Mouse (Mus musculus): ENCODE measurements around the gene Golga2.

Gene Golga2

DNA sequence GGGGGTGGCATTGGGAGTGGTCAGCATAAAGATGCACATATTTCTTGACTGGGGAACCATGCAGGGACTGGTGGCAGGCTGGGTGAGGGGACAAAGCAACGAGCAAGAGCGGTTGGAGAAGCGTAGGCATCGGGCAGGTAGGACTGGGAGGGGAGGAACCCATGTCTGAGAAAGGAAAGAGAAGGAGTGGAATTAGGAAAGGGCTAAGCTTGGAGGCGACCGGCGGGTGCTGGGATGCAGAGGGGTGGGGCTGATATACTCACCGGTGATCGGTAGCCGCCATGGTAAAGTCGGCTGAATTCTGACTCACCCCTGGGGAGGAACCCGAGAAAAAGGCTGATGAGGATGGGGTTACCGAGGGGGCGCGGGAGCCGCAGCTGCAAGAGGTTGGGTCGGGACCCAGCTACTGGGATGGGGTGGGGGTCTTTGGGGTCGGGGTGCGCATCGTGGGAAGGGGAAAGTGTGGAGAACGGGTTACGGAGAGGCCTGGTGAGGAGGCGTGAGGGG, at the start of gene Golga2:
Golga2 (plus strand) TSS at position 51 of the 507 bp plus-strand sequence.
- no peak for DNase-seq (ENCODE audit: extremely low spot score, low spot score)

DNA sequence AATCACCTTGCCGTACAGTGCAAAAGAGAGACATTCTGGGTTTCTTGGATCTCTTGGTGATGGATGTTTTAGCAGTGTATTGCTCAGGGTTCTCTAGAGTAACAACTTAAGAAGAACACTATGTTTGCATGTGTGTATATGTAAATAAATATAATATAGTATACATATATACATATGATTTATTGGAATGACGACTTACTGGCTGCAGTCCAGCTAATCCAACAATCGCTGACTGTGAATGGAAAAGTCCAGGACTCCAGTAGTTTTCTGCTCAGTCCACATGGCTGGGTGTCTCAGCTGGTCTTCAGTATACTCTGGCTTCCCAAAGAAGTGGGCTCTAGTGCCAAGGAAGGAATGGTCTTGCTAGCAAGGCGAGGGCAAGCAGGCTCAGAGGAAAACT, 49.6 kb upstream of the Golga2 start:
- no peak for DNase-seq (ENCODE audit: extremely low spot score, low spot score)

DNA sequence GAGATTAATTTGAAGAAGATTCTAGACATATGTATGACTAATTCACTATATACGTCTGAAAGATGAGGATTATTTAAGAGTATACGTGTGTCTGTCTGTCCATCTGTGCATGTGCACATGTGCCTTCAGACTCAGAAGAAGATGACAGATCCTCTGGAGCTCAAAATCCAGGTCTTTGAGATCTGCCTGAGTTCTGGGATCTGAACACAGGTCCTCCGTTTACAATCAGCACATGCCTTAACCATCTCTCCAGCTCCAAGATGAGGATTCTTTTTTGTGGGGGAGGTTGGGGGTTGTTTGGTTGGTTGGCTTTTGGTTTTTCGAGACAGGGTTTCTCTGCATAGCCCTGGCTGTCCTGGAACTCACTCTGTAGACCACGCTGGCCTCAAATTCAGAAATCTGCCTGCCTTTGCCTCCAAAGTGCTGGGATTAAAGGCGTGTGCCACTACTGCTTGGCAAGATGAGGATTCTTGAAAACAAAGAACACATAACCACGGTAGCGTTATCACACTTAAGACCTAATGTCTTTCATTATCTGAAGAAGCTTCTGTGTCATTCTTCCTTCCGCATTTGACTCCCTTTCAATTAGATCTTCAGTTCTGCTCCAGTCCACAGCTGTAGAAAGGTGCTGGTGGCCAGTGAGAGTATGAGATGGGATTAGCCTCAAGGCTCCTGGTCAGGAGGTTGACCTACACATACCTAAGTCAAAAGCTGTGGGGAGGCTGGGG, 48.3 kb upstream of the Golga2 start:
- no peak for DNase-seq (ENCODE audit: extremely low spot score, low spot score)

DNA sequence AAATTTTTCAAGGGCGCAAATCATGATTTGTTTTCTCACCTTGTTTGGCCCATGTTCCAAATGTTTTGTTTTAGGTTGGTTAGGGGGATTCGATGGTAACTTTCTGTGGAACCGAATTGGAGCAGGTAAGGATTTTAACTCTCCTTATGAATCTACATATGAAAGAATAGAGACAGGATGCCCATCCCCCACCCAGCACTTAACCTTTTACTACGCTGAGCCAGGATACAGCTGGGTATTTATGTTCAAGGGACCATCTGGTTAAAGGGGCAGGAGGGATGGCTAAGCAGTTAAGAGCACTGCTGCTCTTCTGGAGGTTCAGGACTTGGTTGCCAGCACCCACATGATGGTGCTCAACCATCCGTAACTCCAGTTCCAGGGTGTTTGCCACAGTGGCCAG, 46.6 kb upstream of the Golga2 start:
- no peak for DNase-seq (ENCODE audit: extremely low spot score, low spot score)

DNA sequence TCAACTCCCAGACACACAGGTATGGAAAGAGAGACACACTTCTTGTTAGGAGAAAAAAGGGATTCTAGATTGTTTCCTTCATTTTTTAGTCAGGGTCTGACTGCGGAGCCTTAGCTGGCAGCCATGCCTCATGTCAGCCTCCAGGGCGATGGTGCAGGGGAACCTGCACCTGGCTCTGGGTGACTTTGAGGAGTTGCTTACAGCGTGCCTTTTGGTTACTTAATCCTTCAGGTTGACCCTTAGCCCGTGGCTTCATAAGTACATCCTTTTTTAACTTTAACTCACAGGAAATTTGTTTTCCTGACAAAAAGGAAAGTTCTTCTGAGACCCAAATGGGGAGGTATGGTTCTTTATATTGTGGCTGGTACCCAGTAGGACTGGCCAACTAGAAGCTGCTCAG, 44.2 kb upstream of the Golga2 start:
- DNase-seq (ENCODE audit: extremely low spot score, low spot score): no peak

DNA sequence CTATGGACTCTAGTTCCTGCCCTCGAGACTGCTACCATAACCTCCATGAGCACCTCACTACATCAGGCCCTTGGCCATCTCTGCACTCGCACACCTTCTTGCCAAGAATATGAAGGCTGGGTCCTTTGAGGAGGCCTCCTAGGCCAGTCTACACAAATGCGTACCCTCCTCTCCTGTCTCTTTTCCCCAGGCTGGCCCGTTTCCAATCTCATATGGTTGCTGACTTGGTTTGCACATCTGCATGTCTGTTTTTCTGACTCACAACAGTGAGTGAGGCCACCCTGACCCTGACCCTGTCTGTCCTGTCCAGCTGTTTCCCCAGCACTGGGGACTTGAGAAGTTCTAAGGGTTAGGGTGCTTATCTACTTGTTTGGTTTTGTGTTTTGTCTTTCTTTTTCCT, 40.4 kb upstream of the Golga2 start:
- no peak for DNase-seq (ENCODE audit: extremely low spot score, low spot score)

DNA sequence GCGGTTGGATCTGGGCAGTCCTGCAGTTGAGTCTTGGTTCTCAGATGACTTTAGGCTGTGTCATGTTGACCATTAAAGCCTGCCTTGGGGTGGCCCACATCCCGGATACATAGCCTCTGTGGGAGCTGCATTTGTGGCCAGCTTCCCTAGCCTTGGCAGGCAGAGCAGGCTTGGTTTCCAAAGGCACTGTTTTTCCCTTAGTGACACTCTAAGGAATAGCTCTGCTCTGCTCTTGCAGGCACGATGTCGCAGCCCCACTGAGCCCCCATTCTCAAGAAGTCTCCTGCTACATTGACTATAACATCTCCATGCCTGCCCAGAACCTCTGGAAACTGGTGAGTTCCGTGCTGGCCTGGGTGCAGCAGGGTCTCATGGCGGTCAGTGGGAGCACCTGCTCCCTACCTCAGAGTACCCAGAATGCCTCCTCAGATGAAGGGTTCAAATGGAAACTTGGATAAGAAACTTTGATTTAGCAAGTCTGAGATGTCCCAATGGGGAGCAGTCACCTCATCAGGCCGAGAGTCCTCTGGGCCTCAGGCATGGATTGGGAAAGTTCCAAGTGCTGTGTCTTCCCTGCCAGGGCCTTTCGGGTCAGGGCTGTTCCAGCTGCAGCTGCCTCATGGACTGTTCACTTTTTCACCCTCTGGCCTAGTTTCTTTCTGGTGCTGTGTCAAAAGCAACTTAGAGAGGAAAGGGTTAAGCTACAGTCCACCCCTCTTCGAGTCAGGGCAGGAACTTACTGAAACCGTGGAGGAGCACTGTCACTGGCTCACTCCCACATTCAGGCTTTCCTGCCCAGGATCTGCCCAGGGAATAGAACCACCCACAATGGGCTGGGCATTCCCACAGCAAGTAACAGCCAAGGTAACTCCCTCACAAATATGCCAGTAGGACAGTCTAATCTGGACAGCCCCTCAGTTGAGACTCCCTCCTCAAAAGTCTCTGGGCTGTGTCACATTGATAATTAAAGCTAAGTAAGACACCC, 38.5 kb upstream of the Golga2 start:
- DNase-seq (ENCODE audit: extremely low spot score, low spot score): no peak

DNA sequence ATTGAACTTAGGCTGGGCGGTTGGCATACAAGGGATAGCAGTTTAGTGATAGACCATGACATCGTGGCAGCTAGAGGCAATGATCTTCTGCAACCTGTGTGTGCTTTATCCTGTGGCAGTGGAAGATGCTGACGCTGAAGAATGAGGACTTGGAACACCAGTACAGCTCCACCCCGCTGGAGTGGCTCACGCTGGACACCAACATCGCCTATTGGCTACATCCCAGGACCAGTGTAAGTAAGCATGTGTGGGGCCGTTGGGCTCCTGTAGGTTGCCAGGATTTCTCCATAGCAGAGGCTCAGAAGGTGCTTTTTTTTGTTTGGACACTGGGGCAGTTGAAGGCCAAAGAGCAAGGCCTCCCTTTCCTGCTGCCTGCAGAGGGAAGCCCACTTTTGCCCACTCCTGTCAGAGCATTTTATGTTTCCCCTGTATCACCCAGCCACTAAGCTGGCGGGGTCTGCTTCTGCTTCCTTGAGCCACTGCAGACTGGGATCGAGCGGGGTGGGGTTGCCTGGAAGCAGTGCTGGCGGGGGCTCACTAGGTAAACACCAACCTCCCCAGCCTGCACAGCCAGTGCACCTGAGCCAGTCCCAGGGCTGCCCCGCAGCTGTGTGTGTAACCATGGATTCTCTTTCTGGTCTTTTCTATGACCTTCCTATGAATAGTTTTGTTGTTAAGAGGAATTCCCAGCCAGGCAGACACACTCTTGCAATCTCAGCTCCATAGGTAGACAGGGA, 35.2 kb upstream of the Golga2 start:
- no peak for DNase-seq (ENCODE audit: extremely low spot score, low spot score)

DNA sequence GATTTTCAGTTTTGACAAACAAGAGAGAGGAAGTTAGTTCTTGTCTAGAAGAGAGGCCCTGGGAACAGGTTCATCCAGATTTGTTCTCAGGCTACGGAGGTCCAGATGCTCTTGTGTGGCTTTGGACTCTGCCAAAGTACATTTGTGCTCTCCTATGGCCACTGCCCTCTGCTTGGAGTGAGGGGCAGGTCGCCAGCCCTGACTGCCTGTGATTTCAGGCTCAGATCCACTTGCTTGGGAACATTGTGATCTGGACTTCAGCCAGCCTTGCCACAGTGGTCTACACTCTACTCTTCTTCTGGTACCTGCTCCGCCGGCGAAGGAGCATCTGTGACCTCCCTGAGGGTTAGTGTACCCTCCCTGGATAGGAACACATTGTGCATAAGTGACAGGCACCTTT, 34.5 kb upstream of the Golga2 start:
- DNase-seq (ENCODE audit: extremely low spot score, low spot score): no peak

DNA sequence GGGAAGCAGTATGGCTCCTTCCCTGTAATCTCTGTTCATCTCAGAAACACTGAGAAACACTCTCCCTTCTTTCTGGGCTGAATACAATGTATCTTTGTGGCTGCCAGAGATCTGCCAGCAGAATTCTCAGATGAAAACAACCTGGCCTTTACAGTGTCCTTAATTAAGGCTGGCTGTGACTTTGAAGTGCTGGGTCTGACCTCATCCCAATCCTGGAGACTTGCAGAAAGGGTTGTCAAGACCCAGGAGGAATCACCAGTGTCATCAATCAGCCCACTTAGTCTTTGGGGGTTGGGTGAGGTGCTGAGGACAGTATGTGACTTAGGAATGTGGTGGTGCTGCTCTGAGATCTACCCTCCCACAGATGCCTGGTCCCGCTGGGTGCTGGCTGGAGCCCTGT, 33.8 kb upstream of the Golga2 start:
- no peak for DNase-seq (ENCODE audit: extremely low spot score, low spot score)

DNA sequence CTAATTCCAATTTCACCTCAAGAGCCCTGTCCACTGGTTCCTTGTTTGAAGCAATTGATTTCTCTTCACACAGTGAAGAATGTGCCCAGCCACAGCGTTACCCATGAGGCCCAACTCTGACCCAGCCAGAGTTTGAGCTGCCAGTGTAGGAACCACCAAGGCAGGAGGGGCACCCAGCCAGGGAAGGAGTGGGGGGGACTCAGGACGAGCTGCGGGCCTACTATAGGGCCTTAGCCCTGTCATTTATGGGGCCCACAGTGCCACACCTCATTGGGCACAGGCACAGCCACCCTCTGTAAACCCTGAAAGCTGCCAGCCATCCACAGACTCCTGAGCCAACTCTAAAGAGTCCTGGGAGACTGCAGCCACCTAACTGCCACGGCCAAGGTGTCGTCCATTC, 32.6 kb upstream of the Golga2 start:
- no peak for DNase-seq (ENCODE audit: extremely low spot score, low spot score)

DNA sequence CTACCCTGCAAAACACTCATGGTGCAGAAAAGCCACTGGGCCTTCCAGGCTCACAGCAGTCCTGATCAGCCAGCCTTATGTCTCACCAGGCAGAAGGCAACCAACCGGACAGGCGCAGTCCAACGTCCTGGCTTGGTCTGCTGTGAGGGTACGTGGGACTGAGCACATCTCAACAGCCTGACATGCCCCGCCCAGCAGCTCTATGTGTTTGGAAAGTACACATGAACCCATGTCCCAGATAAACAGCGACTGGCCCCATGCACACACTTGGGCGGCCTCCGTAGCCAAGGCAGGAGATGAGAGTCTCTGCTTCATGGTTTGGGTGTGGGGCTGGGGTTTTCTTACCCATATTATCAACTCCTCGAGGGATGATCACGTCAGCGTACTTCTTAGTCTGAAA, 30.9 kb upstream of the Golga2 start:
- DNase-seq (ENCODE audit: extremely low spot score, low spot score): no peak

DNA sequence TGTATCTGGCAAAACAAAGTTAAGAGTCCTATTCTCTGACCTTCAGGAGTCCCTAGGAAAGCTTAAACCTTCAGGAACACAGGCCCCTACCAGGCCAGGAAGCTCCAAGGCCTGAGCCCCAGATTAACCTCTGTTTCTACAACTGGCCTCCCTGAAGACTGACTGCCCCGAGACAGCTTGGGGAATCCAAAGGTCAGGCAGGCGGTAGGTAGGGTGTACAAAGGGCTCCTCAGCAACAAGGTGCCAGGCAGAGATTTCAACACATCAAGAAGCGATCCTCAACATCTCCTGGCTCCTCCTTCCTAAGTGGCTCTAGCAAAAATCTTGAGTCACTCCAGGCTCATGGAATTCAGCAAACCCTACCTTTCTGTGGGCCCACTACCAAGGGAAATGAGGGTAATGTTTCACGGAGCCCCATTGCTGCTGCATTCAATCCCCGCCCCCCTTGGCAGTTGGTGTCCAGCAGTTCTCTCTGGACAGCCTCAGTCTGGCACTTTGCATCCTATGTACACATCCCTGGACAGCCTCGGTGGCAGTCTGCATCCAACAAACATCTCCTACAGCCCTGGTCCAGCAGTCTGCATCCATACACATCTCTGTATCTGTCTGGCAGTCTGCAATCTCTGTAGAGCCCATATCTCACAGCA, 28.2 kb upstream of the Golga2 start:
- DNase-seq (ENCODE audit: extremely low spot score, low spot score): peak; percentile 20

DNA sequence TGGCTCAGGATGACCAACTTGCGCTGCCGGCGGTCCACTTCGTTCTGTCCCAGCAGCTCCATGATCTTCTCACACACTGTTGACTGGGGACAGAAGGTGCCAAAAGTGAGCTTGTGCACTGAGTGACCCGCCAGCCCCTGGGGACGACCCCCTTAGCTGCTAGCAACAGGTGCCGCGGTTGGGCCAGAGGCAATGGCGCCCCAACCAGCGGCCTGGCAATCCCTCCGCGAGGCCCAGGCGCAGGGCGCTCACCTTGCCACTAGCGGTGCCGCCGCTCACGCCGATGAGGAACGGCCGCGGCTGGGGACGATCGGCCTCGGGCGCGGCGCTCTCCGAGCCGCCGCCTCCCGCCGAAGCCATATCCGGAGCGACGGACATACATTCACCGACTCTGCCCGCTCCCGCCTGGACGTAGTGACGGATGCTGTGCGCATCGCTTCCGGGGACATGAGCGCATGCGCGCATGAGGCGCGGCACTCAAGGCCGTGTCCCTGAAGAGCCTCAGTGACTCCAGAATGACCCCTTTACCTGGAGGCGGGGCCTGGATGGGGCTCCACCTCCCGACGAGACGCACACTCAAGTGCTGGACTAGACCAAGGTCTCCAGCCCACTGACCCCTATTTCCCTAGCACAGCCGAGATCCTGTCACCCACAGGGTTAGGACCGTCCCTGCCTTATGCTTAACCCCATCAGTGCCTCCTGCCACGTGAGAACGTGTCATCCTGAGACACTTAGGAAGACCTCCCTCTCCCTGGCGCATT, 27.3 kb upstream of the Golga2 start, which contains the start of gene Uck1:
Uck1 (minus strand) TSS at position 503 of the 761 bp plus-strand sequence.
- DNase-seq (ENCODE audit: extremely low spot score, low spot score): peak; percentile 87

DNA sequence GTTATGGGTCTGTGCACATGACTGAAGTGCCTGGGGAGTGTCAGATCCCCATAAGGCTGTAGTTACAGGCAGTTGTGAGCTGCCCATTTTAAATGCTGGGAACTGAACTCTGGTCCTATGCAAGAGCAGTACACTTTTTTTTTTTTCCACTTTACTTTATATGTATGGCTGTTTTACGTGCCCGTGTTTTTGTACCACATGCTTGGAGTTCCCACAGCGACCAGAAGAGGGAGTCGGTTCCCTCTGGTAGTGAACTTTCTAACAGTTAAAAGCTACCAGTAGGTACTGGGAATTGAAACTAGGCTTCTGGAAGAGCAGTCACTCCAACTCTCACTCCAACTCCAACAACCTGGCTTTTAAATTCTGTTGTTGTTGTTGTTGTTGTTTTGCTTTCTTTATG, 26.5 kb upstream of the Golga2 start:
- DNase-seq (ENCODE audit: extremely low spot score, low spot score): peak; percentile 22

DNA sequence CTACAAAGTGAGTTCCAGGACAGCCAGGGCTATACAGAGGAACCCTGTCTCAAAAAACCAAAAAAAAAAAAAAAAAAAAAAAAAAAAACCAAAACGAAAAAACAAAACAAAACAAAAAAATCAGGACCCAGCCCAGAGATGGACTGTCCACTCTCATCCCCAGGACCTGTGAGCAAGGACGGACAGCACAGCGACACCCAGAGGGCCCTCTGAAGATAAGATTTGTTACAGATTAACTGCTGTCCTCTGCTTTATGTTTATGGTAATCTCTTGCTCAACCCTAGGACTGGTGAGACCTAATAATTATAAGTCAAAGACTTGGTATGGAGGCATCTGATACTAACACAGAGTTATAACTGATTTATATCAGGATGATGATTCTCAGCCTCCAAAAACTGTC, 11.4 kb upstream of the Golga2 start:
- DNase-seq (ENCODE audit: extremely low spot score, low spot score): no peak

DNA sequence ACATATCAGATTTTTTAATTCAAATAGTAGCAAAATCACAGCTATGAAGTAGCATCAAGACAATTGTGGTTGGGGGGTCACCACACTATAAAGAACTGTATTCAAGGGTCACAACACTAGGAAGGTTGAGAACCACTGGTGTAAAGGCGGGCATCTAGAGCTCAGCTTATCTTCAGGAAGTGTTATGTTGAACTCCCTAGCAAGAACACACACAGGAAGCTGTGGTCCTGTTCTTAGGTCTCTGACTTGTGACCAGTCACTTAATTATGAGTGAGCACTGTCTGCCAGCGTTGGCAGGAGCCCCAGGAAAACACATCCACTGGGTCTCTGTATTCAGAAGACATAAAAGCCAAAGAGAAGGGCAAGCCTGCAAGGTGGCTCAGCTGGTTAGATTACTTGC, 4.9 kb upstream of the Golga2 start:
- no peak for DNase-seq (ENCODE audit: extremely low spot score, low spot score)

DNA sequence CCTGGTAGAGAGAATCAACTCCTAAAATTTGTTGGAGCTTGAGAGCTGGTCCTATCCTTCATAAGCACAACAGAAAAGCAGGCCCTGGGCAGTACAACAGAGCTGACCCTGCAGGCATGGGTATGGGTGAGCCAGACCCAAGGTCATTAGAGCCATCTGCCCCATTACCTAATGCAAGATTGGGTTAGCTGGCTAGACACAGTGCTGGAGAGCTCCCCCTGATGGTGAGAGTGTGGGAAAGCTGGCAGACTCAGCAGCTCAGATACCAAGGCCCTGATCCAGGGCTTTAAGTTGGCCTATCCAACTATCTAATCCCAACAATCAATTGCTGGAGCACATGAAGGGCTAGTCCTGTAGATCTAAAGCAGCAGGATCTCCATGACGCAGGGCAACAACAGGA, 4.5 kb upstream of the Golga2 start:
- DNase-seq (ENCODE audit: extremely low spot score, low spot score): no peak

DNA sequence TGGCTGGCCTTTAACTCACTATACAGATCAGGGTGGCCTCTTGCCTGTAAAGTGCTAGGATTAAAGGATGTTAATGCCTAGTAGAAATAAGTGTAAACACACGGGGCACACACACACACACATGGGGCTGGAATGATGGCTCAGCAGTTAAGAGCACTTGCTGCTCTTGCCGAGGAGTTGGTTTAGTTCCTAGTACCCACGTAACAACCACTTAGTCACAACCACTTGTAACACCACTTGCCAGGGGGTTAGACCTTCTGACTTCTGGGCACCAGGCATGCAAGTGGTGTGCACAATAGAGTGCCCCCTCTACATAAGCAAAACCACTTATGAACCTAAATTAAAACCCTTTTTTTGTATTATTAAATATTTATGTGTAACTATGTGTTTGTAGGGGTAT, 3.2 kb upstream of the Golga2 start:
- DNase-seq (ENCODE audit: extremely low spot score, low spot score): no peak

DNA sequence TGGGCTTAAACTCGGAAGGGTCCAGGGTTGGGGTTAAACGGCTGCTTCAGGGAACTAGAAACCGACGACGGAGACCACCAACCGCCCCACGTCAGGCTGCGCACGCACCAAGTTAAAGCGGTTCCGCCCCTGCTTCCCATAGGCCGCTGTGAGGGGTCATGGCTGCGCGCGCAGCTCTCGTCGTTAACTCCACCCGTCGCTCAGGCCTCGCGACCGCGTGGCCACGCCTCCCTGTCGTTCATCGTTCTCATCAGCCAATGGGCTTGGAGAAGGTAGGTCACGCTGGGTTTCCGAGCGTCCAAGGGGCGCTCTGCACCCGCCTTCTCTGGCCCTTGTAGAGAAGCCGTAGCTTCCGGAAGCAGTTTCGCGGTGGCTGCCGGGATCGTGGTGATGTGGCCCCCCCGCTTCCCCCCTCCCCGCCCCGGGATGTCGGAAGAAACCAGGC, 761 bp downstream of the Golga2 start, which contains the start of gene Swi5:
Swi5 (minus strand) TSS at position 153 of the 445 bp plus-strand sequence.
- DNase-seq (ENCODE audit: extremely low spot score, low spot score): peak; percentile 98

All from neural tube, embryonic 10.5 days (tissue).